Mouse (Mus musculus): ENCODE data around the gene Hpcal4. TPM values are rescaled to one million over a fixed set of nuclear protein-coding genes. Genes with fewer than 3 reads are reported as not detected.
A peak's percentile ranks its signal among the peaks of the same experiment; 100 is the strongest.

The Hpcal4 gene
- total RNA-seq, 2 experiments from 2014 or later: 4.0 to 4.2 TPM

DNA sequence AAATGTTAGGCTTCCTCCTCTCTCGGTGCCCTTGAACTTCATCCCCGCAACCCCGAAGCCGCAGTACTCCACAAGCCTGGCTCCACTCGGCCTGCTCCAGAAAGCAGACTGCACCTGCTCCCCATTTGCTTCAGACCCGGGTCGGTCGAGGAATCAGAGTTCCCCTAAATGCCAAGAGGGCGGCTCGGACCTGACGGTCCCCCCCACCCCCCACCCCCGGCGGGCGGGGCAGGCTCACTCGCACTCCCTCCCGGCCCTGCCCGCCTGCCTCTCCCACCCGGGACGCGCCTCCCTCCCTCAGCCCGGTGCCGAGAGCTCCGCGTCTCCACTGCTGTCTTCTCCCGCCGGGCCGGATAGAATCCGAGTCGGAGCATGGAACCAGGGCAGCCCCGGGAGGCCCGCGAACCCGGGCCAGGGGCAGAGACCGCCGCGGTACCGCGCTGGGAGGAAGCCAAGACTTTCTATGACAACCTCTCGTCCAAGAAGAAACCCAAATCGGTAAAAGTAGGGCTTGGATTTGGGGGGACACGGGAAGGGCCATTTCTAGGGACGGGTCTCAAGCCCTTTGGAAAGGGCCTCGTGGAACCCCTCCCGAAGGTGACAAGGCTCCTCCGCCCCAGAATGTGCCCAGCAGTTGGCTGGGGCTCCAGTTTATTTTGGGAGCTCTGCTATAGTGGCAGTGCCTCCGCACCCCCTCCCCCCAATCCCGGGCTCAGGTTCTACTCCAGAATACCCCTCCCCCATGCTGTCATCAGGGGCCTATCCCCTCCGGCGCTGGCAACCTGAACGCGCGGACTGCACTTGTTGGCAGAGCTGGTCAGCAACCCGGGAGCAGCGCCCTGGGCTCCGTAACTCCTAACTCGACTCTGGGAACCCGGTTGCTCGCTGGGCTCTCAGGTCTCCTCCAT, 18.4 kb downstream of the Hpcal4 start, which contains the start of gene Nt5c1a:
Gene Nt5c1a, plus strand, starts transcription at position 319 of the 908 bp plus-strand sequence.
- peak; percentile 79 to 88 for DNase-seq

DNA sequence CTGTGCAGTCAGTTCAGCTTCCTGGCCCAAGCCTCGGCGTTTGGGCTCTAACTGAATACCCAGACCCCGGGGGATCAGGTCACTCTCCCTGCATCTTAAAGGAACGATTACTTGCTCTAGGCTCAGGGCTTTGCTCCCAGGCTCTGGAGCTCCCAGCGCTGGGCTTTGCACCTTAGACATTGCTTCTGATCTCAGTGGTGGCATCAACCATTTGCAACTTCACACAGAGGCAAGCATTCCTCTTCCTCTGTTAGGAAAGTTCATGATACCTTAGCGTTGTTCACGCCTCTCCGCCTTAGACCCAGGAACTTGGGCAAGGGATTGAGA, 19.0 kb downstream of the Hpcal4 start:
- no peak for DNase-seq

DNA sequence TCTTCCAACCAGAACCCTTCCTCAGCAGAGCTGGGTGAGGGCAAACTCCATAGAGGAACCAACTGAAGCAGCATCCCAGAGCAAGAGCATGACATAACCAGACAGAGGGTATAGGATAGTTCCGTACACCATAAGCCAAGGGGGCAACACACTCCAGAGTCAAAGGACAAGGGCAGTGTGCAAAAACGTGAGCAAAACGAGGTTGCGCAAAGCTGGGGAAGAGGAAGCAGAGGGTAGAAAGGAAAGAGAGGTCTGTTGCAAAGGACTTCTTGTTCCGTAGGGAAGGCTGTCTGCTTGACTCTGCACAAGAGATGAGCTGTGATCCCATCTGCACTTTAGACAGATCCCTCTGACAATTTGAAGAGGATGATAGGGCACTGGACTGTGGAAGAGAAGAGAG, 24.3 kb downstream of the Hpcal4 start:
- DNase-seq: no peak

DNA sequence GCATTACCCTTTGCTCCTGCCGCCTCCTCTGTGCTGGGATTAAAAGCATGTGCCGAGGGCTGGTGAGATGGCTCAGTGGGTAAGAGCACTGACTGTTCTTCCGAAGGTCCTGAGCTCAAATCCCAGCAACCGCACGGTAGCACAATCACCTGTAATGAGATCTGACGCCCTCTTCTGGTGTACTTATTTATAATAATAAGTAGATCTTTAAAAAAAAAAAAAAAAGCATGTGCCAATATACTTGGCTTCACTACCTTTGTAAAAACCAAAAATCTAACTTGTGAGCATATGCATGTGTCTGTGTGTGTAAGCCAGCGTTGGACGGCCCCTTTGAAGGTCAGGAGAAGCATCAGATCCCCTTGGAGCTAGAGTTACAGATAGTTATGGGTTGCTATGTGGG, 28.0 kb downstream of the Hpcal4 start:
- no peak for DNase-seq

DNA sequence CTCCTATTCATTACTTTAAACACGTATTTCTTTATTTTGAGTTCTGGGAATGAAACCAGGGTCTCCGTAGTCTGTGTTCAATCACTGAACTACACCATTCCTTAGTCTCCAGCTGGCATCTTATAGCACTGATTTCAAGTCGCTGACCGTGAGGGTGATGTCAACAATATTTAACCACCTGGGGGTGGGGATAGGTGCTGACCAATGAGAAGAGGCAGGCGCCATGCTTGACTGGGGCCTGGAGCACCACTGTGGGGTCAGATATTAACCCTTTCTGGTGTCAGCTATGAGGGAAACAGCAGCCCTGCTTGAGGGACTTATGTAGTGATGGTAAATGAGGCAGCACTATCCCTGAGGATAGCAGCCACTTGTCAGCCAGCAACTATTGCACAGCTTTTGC, 28.4 kb downstream of the Hpcal4 start:
- no peak for DNase-seq

DNA sequence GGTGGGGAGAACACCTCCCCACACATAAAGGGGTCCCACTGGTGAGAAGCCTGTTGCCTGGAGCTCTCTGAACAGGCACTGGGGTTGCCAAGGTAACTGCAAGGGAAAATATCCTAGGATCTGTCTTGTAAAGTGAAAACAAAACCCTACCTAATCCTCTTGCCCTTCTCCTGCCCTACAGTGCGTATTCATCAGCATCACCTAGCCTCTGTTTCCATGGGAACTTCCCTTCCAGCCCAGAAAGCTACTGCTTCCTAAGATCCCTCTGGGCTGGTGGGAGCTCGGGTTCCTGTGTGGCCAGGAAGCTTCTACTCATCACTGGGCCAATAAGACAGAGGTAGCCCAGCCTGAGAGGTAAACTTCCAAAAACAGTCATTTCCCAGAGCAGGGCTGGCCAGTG, 29.3 kb downstream of the Hpcal4 start:
- no peak for DNase-seq

DNA sequence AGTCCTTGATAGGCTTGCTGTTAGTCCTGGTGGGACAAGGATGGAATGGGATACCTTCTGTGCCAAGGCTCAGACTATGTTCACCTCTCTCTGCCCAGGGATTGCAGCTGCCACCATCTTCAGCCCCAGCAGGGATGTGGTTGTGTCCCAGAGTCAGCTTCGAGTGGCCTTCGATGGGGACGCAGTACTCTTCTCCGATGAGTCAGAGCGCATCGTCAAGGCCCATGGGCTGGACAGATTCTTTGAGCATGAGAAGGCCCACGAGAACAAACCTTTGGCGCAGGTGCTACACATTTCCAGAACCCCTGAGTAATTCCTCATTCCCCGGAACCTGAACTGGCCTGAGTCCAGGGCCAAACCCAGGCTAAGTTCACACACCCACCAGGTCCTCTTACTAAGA, 30.9 kb downstream of the Hpcal4 start:
- peak; percentile 82 to 87 for DNase-seq

DNA sequence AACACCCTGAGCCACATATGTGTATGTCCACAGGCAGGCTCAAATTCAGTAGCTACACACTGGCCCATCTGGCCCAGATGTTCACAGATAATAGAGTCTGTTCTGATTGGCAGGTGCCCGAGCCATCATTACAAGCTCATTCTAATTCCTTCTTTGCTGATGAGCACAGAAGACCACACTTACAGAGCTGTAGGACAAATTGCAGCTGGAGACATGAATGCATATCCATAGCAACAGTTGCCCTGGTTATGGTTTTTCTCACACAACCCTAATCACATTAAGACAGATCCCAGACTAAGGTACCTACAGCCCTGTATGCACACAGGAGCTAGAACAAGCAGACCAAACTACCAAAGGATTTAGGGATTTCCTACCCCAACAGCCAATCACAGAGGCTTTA, 32.3 kb downstream of the Hpcal4 start:
- DNase-seq: no peak

DNA sequence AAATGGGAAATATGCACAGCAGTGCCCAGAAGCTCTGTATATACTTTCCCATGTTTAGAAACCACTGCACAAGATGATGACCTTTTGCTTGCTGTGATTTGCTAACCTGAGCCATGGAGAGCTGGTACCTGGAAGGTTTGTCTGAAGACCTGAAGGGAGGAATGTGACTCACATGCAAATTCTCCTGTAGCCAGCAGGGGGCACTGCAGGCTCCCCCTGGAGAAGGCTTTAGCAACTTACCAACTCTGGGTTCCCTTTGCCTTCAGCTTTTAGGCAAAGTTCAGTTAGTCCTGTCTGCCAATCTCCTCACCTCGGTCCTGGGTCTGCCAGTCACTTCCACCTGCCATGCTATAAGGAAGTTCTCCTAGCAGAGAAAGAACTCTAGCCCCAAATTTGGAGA, 33.8 kb downstream of the Hpcal4 start:
- peak; percentile 58 to 67 for DNase-seq

DNA sequence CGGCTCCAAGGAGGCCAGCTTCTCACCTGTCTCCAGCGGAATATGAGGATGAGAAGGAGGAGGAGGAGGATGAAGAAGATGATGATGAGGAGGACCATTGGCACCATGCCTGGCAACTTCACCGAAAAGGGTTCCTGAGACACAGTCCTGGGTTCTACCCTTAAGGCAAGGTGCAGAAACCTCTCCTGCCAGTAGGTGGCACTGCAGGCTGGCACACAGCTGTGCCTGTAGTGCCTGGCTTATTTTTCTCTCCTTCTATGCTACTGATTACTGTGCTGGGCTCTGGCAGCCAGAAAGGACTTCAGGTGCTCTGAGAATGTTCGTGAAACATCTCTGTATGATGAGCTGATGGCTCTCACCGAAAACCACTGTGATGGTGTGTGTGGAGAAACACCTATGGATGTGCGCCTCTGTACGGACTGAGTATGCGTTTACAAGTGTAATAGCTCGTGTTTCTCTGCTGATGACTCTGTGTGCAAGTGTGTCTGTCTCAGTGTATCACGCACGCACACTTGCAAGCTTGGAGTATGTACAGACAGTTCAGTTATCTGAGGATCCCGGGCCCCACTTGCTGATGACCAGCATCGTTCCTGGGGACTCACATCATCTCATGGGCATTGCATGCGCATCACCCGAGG, 36.8 kb downstream of the Hpcal4 start:
- DNase-seq: peak; percentile 84 to 86

DNA sequence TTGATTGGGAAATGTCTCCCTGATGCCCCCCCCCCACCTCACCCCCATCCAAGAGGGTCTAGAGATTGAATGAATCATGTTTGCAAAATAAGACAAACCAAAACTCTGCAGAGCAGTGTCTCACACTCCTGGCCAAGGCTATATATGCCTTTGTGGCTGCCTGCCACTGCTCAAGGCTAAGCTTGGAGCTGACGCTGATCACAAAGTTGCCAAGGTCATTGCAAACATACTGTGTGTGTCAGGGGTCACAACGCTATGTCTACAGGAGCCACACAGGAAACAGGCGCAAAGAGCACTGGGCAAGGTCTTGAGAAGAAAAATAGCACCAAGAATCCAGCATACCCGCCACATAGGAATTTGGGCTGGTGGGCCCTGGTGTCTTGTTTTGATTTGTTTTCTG, 37.6 kb downstream of the Hpcal4 start:
- peak; percentile 77 to 78 for DNase-seq

DNA sequence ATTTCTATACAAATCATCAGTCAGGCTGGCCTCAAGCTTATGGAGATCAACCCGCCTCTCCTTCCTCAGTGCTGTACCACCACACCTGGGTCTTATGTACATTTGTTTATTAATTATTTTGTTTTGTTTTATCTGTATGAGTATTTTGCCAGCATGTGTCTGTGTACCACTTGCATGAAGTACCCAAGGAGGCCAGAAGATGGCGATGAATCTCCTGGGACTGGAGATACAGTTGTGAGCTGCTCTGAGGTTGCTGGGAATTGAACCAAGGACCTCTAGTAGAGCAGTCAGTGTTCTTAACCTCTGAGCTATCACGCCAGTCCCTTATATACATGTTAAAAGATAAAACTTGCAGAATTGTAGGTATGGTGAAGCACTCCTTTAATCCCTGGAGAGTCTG, 40.3 kb downstream of the Hpcal4 start:
- no peak for DNase-seq

DNA sequence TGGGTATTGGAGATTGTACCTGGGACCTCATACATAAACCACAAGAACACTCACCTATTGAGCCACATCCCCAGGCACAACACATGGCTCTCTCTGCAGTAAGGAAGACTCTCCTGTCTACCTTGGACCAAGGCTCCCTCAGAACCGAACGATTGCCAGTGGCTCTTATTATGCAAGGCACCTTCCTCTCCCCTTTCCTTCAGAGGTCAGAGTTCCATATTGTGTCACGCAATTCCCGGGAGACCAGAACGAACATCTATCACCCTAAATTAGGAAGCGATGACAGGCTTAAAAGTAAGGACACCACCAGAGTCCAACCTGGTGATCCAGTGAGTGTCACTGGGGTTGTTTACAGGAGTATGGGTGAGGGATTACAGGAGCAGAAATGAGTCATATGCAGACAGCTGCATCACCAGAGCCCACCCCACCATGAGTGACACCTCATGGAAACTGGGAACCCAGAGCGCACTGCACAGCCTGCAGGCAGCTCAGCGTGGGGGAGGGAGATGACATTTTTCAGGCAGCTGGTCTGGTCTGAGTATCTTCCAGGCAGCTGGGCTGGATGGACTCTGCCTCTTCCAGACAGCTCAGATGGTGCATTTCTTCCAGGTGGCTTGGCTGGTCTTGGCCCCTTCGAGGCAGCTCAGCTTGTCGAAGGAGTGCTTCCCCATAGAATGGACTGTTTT, 42.8 kb downstream of the Hpcal4 start:
- DNase-seq: no peak

DNA sequence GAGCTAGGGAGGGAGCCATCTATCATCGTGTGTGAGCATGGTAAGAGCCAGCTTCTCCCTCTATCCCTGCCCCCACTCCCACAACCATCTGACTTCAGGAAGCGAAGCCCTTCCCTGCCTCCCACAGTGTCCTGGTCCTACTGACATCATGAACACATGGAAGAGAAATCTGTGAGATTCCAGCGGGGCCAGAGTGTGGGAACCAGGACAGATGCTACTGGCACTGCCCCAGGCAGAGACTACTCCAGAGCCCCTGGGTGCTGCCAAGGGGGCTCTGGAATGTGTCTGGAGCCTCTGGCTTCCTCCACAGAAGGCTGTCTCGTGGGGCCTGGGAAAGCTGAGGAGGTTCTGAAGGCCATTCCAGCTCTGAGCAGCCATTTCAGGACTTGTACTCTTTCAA, 44.7 kb downstream of the Hpcal4 start:
- DNase-seq: no peak

DNA sequence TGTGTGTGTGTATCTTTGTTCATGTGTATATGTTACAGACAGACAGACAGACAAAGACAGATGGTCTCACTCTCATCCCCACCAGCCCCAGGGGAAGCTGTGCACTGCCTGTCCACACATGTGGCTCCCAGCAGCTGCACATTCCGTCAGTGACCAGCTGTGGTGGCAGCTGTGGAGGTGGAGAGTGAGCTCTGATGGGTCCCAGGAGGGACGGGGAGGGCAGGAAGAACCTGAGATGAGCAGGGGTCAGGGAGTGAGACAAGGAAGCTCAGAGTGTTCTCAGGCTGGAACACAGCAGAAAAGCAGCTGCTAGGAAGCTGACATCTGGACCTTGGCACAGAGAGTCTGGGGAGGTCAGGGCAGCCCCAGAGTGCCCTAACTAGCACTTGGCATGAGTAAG, 45.2 kb downstream of the Hpcal4 start:
- no peak for DNase-seq

DNA sequence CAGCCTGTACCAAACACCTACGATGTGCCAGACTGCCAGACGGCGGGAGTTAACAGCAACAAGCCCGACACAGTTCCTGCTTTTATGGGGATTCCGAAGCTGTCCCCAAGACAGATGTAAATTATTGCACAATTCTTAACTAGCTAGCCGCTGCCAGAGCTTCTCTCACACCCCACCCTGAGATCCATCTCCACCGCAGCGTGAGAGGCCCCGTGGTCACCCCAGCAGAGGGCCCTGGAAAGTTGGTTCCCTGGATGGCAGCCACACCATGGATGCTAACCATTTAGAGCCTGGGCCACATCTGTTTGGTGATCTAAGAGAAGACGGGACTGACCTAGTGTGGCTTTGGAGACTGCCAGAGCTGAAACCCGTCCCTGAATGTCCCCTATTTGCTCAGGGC, 46.1 kb downstream of the Hpcal4 start:
- no peak for DNase-seq

DNA sequence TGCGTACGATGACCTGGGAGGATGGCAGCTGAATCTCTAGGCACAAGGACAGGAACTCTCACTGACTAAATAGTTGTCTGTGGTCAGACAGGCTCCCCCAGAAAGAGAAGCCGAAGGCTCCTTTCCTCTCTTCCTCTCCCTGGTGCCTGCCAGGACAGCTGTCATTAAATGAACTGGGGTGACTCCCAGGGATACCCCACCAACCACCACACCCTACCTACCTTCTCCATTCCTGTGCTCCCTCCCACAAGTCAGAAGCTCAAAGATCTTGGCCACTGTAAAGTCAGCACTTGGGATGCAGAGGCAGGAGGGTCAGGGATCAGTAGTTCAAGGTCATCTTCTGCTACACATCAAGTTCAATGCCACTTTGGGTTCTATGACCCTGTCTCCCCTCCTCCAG, 49.8 kb downstream of the Hpcal4 start:
- DNase-seq: no peak

DNA sequence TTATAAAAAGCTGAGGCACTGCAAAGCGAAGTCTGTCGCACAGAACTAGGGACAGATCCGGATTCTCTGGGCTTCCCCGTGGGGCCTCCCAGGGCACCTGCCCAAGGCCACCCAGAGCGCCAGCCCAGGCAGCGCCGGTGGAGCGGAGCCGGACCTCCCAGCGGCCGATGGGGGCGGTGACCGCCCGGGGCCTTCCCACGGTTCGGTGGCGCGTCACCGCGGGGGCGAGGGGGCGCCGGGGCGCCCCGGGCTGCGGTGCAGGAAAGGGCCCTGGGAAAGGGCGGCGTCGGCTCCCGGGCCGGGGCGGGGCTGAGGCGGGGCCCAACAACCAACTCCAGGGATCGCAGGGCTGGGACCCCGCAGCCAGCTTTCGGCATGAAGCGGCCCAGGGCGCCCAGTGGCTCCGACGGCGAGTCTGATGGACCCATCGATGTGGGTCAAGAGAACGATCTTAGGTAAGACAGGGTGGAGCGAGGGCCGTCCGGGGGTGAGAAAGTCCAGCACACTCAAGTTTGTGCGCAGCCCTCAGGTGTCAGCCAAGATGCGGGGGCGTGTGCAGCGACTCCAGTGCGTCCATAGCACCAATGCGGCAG, 50.6 kb downstream of the Hpcal4 start, which contains the start of gene Heyl:
Gene Heyl, plus strand, starts transcription at position 65 of the 593 bp plus-strand sequence.
- DNase-seq: peak; percentile 72 to 80

DNA sequence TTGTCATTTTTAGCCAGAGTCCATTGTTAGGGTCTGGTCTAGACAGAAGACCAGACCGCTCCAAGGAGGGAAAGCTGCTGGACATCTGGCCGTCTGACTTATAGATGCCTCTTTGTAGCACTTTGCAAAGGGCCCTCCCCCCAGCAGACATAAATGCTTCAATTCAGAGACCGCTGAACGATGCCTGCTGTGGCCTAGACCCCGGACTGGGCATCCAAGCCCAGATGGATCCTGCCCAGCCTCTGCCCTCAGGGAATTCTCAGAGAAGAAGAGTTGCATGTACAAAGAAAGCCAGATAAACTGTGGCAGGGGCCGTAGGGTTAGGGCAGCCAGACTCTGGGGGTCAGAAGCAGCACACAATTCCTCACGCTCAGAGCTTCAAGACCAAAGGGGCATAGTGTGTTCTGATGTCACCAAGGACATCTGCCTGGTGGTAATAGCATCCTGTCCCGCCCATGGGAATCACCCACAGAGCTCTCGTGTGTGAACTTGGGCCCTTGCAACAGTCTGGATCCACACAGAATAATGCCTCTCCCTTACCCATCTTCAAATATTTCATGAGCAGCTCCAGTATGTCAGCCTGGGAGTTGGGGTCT, 52.9 kb downstream of the Hpcal4 start:
- DNase-seq: no peak

DNA sequence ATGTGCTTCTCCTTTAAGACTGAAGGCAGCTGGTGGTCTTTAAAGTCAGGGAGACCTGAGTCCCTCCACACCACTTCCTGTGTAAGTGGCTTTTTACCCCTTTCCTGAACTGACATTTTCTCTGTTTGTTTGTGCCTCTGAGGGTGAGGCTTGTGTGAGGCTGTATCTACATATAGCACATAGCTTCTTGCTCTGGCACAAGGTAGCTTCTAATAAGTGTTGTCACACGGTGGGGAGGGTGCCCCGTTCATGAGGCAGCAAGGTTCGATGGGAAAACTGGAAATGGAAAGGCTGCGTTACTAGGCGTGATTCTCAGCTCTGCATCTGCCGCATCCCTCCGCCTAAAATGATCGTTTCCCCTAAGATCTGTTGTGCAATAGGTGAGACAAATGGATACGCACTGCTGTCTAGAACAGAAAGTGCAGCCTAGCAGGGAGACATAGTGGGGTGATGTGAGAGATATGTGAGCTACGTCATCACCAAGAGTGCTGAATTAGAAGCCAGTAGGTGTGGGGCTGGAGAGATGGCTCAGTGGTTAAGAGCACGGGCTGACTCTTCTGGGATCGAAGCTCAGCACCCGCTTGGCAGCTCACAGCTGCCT, 53.5 kb downstream of the Hpcal4 start:
- no peak for DNase-seq

DNA sequence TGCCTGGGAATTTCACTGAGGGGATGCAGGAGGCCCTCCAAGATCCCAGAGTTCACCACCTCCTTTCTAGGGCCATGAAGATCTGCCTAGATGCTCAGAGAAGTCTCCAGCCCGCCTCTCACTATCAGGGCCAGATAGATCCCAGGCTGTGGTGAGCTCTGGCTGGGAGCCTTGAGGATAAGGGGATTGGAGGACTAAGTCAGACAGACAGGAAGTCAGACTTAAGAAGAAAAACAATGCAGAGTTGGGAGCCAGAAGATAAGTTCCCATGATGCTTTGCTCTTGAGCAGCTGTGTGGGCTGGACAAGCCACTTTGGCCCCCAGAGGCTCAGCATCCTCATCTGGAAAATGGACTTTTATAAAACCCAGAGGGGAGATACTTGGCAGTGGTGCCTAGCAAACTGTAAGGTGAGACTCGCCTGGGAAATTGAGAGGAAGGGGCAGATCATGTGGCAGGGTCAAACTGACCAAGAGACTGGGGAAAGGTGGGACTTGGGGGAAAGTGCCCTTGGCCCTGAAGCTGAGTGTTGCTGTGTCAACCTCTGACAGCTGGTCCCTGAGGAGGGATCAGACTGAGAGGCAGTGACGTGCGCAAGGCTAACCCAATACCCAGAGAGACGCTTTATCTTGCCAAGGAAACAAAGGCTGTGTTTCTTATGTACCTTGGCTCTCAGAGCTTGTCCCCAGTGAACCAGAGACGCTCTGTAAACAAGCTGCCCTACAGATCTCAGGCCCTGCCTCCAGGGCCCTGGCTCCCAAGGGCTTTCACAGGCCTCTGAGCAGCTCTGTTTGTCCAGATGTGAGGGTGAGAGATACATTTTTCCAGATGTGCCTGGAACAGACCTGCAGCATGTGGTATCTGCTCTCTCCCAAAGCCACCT, 54.6 kb downstream of the Hpcal4 start:
- DNase-seq: no peak

All from adrenal gland, postnatal 36 days (tissue).